Mouse (Mus musculus): ENCODE results near the gene Hic2.
A peak's percentile ranks its signal among the peaks of the same experiment; 100 is the strongest.
"Not testable (repeated sequence)": the region's sequence is repeated elsewhere in the genome, so short reads cannot be mapped to it uniquely, and the experiment has no call there.

Hic2 gene

DNA sequence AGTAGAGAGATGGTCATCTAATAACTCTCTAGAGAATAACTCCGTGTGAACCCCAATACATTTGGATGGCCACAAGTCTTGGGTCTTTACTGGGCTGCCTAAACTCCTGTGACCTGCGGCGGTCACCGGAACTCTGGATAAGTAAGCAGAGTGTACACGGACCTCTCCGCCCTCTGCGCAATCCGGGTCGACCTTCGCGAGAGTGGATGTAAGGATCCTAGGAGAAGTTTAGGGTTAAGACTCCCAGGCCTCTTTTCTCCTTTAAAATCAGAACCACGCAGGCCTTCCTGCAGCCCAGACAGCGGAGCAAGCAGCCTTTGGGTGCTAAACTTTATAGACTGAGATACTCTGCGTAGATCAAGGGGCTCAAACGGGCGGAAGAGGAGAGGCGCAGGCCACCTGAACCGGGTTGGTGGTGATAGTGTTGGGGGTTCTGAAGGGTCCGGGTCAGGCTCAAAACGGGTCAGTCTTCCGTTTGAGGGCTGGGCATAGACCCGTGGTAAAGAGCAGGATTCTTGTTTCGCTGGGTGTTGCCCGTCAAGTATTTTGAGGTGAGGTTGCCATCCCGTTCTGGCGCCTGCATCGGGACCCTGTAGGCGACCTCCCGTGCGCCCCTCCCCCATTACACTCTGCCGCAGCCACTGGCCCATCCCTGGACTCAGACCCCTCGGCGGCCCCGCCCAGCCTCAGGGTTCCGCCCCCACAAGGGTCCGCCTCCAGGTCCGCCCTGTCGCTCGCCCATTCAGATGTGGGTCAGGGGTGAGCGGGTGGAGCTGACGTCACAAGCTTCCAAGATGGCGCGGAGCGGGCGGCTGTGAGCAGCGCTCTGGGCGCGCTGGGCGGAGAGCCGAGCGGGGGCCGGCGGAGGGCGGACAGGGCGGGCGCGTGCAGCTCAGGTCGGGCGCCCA, at the start of gene Hic2:
Gene Hic2 (plus strand): TSS at position 779 of the 908 bp plus-strand sequence.
- DNase-seq (ENCODE audit: low spot score): peak; percentile 92

DNA sequence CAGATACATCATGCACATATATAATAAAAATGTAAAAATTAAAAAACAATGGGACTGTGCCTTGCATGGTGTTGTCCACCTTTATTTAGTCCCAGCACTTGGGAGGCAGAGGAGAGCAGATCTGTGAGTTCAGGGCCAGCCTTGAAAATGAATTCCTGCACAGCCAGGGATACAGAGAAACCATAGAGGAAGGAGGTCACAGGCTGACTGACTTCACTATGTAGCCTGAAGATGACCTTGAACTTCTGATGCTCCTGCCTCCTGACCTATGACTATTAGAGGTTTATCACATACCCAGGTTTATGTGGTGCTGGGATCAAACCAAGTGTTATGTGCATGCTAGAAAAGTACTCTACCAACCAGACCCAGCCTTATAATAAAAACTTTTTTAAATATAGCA, 47.9 kb upstream of the Hic2 start:
- no peak for DNase-seq (ENCODE audit: low spot score)

DNA sequence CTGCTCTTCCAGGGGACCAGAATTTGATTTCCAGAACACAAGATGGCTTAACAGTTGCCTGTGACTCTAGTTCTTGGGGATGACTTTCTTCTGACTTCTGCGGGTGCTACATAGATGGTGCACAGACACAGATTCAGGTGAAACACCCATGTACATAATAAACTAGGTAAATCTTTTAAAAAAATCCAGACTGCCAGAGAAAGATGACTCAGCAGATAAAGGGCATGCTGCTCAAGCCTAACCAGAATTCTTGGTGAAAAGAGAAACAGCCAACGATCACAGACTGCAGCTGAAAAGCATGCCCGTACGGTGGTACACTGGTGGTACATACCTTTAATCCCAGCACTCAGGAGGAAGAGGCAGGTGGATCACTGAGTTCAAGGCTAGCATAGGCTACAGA, 39.5 kb upstream of the Hic2 start:
- no peak for DNase-seq (ENCODE audit: low spot score)

DNA sequence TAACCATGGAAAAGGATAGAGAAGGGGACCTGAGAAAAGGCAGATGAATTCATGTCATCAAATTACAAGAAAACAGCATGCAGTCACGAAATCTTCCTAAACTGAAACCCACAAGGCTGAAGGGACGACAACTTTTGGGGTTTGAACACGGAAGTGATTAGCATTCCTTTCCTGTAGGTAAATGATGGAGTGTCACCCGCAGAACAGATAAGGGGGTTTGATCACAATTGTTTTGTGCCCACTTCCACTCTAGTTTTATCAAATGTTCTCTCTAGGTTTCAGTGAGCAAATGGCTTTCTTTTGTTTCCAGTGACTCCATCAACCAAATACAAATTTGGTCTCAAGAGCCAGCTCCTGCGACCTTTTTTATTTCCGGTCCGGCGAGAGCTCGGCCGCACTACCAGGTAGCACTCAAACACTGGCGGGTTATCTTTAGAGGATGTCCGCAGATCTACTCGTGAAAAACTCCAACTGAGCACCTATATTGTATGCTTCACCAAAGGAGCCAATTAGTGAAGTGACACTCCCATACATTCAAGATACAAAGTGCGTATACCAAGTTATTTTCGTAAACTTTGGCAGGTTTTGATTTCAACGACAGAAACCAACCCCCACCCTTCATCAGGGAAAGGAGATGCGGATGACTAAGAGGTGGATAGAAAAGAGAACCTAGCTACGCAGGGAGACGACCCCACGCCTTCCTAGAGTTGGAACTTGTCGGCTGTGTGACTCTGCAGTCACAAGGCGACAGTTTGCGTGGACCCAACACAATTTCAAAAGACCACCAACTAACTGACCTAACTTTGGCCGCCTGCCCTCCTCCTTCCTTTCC, 33.0 kb upstream of the Hic2 start:
- DNase-seq (ENCODE audit: low spot score): no peak

DNA sequence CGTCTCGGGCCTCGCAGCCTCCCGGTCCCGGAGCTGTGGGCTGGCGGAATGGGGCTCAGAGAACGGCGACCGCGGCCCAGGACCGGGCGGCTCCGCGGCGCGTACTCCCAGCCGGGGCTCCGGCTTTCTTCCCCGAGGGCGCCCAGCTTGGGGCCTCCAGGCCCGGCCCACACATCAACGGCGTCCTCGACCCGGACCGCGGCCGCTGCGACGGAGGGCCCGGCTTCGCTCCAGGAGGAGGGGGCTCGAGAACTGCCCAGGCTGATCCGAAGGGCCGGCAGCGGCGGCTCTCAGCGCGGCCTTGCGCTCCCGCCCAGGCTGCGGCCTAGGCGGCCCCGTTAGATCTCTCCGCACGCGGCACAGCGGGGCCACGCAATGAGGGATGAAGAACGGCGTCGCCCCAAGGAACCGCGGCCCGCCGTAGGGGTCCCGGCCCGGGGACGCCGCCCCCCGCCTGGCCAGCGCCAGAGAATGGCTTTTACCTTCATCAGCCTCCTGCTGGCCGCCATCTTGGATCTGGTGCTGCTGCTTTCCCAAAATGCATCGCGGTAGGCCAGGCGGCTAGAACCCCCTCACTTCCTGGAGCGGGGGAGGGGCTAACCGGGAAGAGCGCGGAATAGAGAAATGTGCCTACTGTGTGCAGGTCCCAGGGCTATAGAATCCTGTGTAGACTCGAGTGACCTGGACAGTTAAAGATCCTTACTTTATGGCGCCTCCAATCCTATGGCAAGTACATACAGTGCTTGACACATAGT, 32.2 kb upstream of the Hic2 start:
- peak; percentile 73 for DNase-seq (ENCODE audit: low spot score)

DNA sequence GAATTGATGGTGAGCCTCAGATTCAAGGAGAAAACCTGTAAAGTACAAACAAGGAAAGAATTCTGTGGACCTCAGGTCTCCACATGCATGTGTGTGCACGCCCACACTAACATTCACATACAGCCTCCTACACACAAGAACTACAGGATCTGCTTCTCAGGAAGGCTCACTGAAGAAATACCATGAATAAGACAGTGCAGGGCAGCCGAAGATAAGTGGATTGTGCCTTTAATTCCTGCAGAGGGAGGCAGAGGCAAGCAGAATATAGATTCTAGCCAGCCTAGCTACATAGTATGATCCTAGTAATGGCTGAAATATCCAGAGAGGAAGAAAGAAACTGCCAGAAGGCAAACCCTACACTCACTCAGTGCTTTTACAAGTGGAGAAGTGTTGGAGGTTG, 31.4 kb upstream of the Hic2 start:
- DNase-seq (ENCODE audit: low spot score): no peak

DNA sequence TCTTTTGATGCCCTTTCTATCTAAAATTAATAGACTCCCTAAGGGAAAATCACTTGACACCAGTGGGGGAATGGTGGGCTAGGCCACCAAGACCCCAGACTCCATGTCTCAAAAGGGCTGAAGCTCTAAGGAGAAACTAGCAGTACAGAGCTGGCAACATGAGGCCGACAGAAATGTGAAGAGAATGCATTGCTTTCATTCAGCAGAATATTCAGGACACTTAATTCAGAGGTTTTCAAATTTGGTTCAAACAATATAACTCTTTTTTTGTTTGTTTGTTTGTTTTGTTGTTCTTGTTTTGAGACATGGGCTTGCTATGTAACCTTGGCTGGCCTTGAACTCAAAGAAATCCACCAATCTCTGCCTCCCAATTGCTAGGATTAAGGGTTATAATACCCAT, 30.8 kb upstream of the Hic2 start, which contains the start of gene Ube2l3:
Gene Ube2l3 (minus strand): TSS at position 101 of the 400 bp plus-strand sequence.
- DNase-seq (ENCODE audit: low spot score): no peak

DNA sequence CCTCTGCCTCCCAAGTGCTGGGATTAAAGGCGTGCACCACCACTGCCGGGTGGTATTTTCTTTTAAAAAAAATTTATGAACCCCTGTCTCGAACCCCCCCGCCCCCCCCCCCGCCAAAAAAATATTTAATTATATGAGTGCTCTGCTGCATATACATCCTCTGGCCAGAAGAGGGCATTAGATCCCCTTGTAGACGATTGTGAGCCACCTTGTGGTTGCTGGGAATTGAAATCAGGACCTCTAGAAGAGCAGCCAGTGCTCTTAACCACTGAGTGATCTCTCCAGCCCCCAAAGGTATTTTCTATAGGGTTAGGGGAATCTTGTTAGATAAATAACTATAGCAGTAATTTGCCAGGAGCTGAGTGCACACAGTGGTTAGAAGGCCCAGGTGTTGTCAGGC, 28.4 kb upstream of the Hic2 start:
- DNase-seq (ENCODE audit: low spot score): no peak

DNA sequence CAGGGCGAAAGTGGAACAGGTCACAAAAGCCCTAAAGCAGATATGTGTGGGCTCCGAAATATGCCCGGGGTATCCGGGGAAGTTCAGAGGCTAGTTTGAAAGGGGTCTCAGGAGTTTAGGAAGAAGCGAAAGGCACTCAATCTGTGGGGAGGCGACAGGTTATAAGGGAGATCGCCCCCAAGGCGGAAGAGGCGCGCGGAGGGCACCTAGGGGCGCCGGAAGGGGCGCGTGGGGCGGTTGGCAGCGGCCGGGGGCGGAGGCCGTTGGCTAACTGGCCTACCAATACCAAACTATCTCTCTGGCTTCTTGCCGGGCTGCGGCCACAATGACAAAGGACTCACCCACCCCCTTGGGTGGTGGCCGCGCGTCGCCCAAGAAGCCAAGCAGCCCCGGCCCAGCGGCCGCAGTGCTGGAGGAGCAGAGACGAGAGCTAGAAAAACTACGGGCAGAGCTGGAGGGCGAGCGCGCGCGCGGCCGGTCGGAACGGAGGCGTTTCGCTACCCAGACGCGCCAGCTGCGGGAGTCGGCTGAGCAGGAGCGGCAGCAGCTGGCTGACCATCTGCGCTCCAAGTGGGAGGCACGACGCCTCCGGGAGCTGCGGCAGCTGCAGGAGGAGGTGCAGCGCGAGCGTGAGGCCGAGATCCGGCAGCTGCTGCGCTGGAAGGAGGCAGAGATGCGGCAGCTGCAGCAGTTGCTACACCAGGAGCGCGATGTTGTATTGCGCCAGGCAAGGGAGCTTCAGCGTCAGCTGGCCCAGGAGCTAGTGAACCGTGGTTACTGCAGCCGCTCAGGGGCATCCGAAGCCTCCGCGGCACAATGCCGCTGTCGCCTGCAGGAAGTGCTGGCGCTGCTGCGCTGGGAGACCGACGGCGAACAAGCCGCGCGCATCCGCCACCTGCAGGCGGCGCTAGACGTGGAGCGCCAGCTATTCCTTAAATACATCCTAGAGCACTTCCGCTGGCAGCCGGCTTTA, 24.7 kb upstream of the Hic2 start, which contains the start of gene Rimbp3:
Gene Rimbp3 (plus strand): TSS at position 215 of the 973 bp plus-strand sequence.
- peak; percentile 80 for DNase-seq (ENCODE audit: low spot score)

DNA sequence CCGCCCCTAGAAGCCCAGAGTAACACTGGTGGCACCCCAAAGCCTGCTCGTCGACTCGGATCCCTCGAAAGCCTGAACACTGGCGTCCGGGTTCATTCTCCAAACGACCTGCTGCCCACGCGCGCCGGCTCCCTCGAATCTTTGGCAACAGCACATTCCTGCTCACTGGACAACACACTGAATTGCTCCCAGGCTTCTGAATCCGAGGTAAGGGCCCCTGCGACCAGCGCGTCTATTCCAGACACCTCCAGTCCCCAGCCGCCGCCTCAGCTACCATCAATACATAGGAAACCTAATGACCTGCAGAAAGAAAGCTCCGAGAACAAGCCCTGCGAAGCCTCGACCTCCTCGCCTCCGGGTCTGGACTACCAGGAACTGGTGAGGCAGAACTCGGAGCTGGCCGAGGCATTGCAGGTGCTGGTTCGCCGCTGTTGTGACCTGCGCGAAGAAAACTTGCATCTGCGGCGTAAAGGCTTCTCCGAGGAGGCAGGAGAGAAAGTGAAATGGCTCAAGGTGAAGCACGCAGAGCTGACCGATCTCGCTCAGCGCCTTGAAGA, 23.9 kb upstream of the Hic2 start:
- peak; percentile 30 for DNase-seq (ENCODE audit: low spot score)

DNA sequence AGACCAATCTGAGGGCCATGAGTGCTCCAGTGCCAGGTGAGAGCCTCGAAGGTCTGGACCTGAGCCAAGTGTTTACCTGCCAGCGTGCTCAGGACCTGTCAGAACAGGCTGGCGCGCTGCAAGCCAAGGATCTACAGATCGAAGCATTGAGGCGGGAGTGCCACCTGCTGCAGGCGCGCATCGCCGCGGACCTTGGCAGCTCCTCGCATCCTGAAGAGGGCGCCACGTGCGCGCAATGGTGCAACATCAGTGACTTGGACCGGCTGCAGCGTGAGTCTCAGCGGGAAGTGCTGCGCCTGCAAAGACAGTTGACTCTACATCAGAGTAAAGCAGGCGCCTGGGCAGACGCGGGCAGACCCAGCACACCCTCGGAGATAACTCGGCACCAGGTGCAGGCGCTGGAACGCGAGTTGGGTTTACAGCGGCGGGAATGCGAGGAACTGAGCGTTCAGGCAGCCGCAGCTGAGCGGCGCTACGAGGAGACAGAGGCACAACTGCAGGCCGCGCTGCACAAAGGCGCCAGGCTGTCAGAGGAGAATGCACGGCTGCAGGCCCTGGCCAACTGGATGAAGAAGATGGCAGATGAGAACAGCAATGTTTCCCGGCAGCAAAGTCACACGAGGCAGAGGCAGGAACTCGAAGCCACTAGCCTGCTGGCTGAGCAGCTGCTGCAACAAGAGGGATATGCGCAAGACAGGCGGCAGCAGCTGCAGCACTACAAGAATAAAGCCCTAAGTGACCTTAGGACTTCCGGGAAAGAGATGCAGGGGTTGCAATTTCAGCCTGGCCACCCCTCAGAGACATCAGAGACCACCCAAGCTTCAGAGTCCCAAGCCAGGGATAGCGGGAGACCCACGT, 23.2 kb upstream of the Hic2 start:
- peak; percentile 89 for DNase-seq (ENCODE audit: low spot score)

DNA sequence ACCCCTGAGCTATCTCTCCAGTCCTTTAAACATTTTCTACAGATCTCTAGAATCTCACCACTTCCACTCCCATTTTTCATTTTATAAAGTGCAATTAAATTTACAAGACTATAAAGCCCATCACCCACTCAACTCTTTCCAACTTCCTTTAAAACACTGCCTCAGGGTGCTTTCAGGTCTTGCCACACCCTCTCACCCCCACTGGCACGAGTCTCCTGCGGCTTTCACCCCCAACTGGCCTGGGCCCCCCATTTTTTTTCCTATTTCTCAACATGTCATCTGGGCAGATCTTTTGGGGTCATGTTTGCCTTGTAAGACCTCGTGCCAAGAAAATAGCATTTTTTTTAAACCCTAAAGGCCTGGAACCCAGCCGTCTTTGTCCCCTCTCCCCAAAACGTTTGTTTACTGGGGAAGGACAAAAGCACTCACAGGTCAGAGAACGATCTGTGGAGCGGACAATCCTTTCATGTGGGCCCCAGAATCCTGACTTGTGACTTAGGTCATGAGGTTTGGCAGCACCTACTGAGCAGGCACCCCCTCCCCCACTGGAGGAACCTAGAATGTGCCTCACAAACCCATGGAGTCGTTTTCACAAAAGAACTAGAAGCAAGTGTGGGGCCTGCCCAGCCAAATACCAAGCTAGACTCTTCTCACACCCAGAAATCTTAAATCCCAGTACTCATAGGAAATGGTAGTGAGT, 16.3 kb upstream of the Hic2 start:
- no peak for DNase-seq (ENCODE audit: low spot score)

DNA sequence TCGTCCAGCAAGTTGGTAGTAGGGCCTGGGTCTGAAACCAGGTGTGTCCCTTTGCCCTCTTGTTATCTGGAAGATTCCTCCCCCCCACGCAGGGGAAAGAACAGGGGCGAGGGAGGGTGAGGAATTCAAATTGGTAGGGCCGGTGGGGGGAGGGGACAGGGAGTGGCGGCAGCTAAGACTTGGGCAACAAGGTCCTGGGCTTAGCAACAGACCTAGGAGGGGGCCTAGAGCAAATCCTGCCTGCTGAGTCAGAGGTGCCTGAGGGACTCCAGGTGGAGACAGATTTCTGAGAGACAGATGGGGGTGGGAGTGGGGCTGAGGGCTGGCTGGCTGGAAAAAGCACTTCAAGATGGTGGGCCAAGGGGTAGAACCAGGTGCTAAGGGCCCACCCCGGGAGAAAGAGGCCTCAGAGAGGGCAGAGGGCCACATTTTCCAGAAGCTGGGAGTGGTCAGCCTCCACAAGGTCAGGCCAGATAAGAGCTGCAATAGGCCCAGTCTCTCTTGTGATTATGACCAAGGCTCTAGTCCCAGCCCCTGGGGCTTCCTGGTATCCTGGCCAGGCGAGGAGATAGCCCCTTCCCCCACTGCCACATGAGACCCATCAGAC, 13.1 kb upstream of the Hic2 start:
- peak; percentile 23 for DNase-seq (ENCODE audit: low spot score)

DNA sequence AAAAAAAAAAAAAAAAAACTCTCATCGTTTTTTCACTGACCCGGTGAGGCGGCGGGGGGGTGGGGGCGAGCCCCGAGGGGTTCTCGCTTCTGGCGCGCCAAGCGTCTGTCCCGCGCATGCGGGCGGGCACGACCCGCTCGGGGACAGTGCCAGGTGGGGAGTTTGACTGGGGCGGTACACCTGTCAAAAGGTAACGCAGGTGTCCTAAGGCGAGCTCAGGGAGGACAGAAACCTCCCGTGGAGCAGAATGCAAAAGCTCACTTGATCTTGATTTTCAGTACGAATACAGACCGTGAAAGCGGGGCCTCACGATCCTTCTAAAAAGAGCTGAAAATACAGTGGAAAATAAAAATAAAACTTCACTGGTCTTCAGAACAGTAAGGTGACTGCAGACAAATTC, 11.2 kb upstream of the Hic2 start:
- peak; percentile 100 for DNase-seq (ENCODE audit: low spot score)

DNA sequence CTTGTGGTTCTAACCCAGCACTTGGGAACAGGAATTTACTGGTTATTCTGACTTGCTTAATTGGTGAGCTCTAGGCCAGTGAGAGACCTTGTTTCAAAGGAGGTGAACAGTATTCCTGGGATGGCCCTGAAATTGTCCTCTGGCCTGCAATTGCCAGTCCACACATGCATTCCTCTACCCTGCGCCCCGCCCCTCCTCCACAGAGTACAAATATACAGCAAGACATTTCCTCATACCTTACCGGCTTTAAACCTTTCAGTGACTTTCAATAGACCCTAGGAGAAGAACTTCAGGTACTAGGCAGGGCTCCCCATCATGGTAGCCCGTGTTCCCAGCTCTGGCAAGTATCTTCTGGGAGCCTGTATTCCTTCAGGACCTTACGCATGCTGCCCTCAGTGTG, 7.8 kb upstream of the Hic2 start:
- peak; percentile 36 for DNase-seq (ENCODE audit: low spot score)

DNA sequence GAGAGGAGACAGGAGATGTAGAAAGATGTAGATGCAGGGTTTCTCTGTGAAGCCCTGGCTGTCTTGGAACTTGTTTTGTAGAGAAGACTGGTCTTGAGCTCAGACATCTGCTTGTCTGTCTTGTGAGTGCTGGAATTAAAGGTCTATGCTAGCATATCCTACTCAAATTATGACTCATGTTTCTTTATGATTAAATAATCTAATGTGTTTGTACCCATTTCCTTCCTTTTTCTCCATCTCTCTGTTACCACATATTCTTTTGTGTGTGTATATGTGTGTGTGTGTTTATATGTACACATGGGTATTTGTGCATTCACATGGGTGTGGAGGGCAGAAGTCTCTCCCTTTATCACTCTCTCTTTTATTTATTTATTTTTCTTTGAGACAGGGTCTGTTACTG, 6.9 kb upstream of the Hic2 start:
- DNase-seq (ENCODE audit: low spot score): no peak

DNA sequence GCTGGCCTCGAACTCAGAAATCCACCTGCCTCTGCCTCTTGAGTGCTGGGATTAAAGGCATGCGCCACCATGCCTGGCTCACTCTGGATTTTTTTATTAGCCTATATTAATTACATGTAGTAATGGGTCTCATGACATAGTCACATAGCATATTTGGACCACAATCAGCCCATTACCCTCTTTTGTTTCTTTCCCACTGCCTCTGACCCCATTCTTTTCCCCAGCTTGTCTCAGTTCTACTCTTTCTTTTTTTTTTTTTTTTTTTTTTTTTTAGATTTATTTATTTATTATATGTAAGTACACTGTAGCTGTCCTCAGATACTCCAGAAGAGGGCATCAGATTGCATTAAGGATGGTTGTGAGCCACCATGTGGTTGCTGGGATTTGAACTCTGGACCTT, 1.8 kb upstream of the Hic2 start:
- DNase-seq (ENCODE audit: low spot score): not testable (repeated sequence)

DNA sequence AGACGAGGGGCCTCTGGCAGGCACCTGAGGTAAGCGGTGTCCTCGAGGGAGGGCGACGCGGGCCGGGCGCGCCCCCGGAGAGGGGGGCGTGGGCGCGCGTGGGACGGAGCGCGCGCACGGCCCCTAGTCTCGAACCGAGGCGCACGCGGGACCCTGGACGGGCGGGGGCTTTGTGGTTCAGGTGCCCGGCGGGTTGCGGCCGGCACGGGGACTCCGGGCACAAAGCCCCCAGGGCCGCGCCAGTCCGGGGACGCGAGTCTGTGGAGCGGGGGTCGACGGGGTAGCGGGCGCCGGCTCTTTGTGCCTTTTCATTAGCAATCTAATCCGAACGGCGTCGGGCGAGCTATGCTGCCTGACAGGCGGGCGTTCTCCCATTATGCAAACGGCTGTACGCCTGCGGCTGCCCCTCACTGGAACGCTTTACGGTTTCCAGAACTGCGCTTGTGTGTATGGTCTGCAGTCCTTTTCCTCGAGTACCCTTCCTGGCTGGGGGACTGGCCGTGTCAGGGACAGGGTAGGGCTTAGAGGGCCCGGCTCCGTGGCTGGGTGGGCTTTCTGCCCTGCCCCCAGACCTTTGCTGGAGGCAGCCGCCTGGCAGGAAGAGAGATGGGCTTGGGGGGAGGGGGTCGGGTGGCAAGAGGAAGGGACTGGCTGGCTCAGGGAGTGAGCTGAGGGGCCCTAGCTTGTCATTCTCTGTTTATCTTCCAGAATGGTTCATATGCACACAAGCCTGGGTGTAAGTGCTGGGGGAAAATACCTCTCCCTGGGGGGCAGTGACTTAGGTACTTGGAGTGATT, 528 bp downstream of the Hic2 start:
- DNase-seq (ENCODE audit: low spot score): peak; percentile 24

Measured in urinary bladder, postnatal 25 days (tissue).